Mouse (Mus musculus) cortical plate, adult 2 months (tissue): ENCODE results near the gene Vegfc.

Experiments used
- CTCF ChIP-seq: fragments of 200-500 bp; IDR thresholded peaks from 2 replicates; pipeline ENCODE4 v1.5.1; 2011; ENCODE audit warnings: mild to moderate bottlenecking, control low read depth, low read length; ENCODE audit not compliant: insufficient read depth; ENCODE audit errors: extremely low read depth
- POLR2A ChIP-seq: fragments of 200-500 bp; IDR thresholded peaks from 2 replicates; pipeline ENCODE4 v1.6.1; 2011; ENCODE audit warnings: mild to moderate bottlenecking, low read length, control low read depth; ENCODE audit not compliant: insufficient read depth; ENCODE audit errors: extremely low read depth

GRCm38 (mm10) chr8:54079001-54079400 lies 1.6 kb downstream of the Vegfc start:
- TF ChIP-seq CTCF (no peak), POLR2A (no peak)
